Mouse (Mus musculus) c-Kit-negative CD71-positive TER-119-positive erythroid progenitor cells, embryonic 14.5 days (primary cell): Measurements from ENCODE around the gene Pold4.

Experiments used
- DNase-seq: peaks from one replicate; pipeline ENCODE4 v3.0.0-alpha.2; 2013; ENCODE audit warnings: low read depth, low spot score

Gene Pold4

GRCm38 (mm10) chr19:4231253-4232185, at the start of gene Pold4:
TSS of gene Pold4 (plus strand) at chr19:4231899.
- peak; percentile 72 for DNase-seq

GRCm38 (mm10) chr19:4183689-4184088, 48.0 kb upstream of the Pold4 start:
- no peak for DNase-seq

DNA sequence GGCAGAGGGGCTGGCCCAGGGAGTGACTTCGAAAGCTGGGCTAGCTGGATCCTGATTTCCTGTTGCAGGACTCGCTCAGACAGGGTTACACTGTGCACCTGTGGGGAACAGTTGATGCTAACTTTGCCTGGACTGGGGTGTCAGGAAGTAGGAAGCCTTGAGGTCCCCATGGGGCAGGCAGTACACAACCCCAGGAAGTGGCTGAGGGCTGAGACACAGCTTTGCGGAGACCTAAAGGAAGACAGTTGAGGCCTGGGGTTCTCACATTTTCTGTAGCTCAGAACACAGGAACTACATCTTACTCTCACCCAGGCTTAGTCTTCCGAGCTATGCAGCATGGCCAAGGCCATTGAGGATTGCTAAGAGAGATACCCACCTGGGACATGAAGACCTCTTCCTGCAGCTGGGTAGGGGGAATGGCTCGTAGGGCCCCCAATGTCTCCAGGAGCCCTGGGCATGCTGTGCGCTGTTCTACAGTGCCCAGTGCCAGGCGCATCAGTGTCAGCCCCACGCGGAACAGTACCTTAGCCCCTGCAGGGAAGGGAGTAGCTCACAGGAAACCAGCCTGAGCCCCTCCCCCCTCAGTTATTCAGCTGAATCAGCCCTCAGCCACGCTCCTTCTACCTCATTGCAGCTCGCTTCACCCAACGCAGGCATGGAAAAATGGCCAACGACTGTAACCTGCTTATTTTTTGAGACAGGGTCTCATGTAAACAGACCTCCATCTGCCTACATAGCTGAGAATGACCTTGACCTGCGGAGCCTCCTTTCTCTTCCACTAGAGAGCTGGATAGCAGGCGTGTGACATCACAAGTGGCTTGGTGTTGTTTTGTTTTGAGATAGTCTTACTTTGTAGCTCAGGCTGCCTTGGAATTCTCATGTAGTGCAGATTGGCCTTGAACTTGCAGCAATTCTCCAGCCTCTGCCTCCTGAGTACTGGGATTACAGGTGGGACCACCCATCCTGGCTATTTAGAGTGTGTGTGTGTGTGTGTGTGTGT, 46.4 kb upstream of the Pold4 start:
- no peak for DNase-seq

DNA sequence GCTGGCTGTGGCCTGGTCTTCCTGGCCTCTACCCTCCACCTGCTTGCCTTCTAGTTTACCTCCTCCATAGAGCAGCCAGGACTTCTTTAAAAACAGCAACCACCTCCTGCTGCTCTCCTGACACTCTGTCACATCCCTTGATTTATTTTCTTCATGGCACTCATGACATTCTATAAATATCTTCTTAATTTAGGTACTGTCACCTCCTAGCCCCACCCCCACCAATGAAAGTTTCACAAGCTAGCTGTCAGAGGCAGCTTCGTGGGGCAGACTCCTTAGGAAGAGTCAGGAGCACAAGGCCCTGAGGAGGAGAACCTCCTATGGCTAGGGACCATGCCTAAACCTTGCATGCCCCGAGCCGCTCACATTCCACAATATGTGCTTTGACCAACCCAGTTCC, 44.4 kb upstream of the Pold4 start:
- DNase-seq: no peak

DNA sequence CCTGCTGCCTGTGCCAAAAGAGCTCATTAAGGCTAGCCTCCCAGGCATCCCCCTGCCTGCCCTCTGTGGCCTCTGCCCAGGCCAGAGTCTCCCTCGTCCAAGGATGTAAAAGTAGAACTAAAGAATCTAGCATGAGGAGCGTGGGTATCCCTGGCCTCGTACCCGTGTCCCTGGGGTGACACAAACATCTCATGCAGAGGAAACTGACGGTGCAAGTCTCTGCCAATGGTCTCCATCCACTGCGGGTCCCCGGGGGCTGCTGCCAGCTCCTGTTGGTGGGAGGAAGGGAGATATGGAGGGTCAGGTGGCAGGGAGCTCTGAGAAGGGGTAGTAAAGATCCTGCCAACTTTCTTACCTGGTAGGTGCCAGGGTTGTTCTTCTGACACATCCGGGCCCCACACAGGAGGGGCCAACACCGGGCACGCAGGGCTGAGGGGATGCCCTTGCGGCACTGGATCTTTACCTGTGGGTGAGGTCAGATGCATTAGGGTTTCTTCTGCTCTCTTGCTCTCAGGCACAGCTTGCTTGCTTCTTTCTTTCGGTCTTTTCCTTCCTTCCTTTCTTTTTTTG, 42.6 kb upstream of the Pold4 start:
- DNase-seq: no peak

- no peak for DNase-seq
Measured at GRCm38 (mm10) chr19:4190831-4191334, 40.8 kb upstream of the Pold4 start, which contains the start of gene Tbc1d10c. TSS of gene Tbc1d10c (minus strand) at chr19:4191284.

- peak; percentile 90 for DNase-seq
Measured at GRCm38 (mm10) chr19:4191528-4192250, 40.0 kb upstream of the Pold4 start, which contains the start of gene Ppp1ca. TSS of gene Ppp1ca (plus strand) at chr19:4192065.

- no peak for DNase-seq
Measured at GRCm38 (mm10) chr19:4192251-4192985, 39.3 kb upstream of the Pold4 start.

DNA sequence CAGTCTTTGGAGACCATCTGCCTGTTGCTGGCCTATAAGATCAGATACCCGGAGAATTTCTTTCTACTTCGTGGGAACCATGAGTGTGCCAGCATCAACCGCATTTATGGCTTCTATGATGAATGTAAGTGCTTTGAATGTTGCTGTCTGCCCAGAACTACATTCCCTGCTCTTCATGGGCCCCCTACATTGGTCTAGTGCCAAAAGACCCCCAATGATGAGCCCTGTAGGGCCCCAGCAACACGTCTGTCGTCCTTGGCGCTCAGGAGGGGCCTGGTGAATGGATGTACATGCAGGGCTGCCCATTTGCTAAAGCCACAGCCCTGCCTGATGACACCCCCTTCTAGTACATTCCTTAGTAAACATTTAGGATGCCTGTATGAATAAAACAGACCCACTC, 38.6 kb upstream of the Pold4 start:
- DNase-seq: no peak

DNA sequence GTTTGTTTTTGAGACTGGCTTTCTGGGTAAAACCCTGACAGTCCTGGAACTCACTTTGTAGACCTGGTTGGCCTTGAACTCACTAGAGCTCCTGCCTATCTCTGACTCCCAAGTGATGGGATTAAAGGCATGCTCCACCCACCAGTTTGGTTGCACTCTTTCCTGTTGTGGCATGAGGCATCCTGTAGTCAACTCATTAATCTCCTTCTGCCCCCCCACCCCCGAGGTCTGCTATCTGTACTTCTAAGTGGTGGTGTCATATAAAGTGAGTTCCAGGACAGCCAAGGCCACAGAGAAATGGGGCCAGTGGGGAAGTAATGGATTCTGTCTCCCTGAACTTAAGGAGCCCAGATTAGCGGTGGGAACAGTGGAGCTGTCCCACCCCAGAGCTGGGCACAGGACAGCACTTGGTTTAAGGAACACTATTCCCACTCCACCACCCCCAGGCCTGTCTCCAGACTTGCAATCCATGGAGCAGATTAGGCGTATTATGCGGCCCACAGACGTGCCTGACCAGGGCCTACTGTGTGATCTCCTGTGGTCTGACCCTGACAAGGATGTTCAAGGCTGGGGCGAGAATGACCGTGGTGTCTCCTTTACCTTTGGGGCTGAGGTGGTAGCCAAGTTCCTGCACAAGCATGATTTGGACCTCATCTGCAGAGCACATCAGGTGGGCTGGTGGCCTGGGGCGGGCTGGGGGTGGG, 37.5 kb upstream of the Pold4 start:
- DNase-seq: no peak

- DNase-seq: no peak
Measured at GRCm38 (mm10) chr19:4194776-4195650, 36.7 kb upstream of the Pold4 start.

- DNase-seq: no peak
Measured at GRCm38 (mm10) chr19:4196048-4196447, 35.7 kb upstream of the Pold4 start.

DNA sequence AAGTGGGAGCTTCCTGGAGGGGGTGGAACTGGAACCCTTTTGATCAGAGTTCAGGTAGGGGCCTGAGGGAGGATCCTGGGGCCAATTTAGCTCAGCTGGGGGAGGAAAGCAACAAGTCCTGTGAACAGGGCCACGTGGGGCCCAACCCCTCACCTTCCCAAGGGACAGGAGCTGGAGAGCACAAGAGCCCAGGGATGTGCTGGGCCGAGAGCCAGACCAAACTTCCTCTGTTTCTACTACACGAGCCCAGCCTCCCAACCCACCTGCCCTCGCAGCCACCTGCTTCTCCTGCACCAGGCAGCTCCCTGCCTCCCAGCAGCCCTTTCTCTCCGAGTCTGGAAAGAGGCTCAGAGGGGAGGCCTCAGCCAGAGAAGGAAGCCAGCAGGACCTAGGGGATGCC, 35.2 kb upstream of the Pold4 start:
- no peak for DNase-seq

DNA sequence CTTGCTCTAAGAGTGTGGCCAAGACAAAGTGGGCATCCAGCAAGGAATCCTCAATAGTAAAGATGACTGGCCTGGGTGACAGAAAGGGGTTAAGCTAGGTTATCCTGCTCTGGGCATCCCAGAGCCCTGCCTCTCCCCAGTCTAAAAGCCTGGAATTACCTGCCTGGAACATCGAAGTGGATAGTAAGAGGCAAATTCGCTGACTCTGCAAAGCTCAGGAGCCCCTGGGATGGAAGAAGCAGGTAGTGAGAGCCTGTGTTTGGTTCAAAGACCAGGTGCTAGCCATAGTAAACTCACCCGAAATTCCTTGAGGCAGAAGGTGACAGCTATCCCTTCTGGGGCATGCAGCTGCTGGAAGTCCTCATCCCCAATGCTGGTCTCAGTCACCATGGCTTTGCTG, 34.5 kb upstream of the Pold4 start:
- DNase-seq: no peak

- DNase-seq: peak; percentile 97
Measured at GRCm38 (mm10) chr19:4201291-4201909, 30.3 kb upstream of the Pold4 start, which contains the start of gene Rad9a. TSS of gene Rad9a (minus strand) at chr19:4201662.

GRCm38 (mm10) chr19:4202149-4202548, 29.6 kb upstream of the Pold4 start:
- DNase-seq: no peak

GRCm38 (mm10) chr19:4203148-4203547, 28.6 kb upstream of the Pold4 start:
- DNase-seq: no peak
